In the genomic region with DNA sequence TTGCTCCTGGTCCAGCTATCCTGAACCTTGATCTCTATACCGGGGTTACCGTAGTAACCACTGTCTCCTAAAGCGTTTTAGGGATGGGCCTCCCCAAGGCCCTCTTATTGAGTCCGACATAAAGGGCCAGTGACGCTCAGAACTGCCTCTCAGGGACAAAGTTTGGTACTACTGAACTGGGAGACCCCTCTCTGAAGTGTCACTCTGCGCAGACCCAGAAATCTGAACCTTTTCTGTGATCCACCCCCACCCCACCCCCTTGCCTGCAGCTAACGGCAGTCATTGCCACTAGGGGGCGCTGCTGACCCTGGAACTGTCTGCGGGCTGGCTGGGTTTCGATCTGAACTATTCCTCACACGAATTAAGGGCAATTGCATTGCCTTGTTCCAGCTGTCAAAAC, we compare ENCODE assay signal across 10 mouse cellular contexts. TPM values are rescaled to one million over a fixed set of nuclear protein-coding genes. Genes with fewer than 3 reads are reported as not detected.
DNase-seq lines count a peak whose midpoint lies in the region; ATAC-seq and TF ChIP-seq lines count a peak whose summit lies in the region.
"Had no signal": no experiment of that assay in that cellular context is flagged by ENCODE, and none has a peak within 500 bp of the region (broad histone marks: within the 10 kb centered on the region; RNA-seq: fewer than 3 reads in every experiment).

No protein-coding gene starts in this region.

- peaks cover 2% of the 10 kb centered on the region for H3K27me3 ChIP-seq in ES-Bruce4 (ENCODE audit: control insufficient read depth, insufficient read depth, low read length, poor library complexity, severe bottlenecking)
- 0 out of 2 replicates have a peak, but pooled peaks cover 7% of the 10 kb centered on the region for H3K27me3 ChIP-seq in forebrain, embryonic 16.5 days (replicated peaks; ENCODE audit: control insufficient read depth, insufficient read depth, low read length)
- H3K27me3 ChIP-seq in liver, adult 2 months (ENCODE audit: control insufficient read depth, insufficient read depth, low read length) = peaks cover 3% of the 10 kb centered on the region; the same call in 1 of the 2 replicates
- no peaks in the 10 kb centered on the region for H3K27me3 ChIP-seq in neural tube, embryonic 14.5 days (ENCODE audit: control insufficient read depth, insufficient read depth, low read length)
- H3K27me3 ChIP-seq: CH12.LX had no signal

- no peaks in the 10 kb centered on the region for H3K79me2 ChIP-seq in liver, adult 2 months (ENCODE audit: control insufficient read depth, insufficient read depth, low read length)

- H3K4me3 ChIP-seq in ES-Bruce4 (ENCODE audit: low read depth, low read length) = no peak overlapping the region
- no peak overlapping the region for H3K4me3 ChIP-seq in forebrain, embryonic 16.5 days (replicated peaks; ENCODE audit: low read length)
- no peak overlapping the region for H3K4me3 ChIP-seq in liver, adult 2 months (ENCODE audit: insufficient read depth, low read depth, low read length)
- no peak overlapping the region for H3K4me3 ChIP-seq in neural tube, embryonic 14.5 days (ENCODE audit: low read depth, low read length)

- TF ChIP-seq CTCF in ES-Bruce4 (IDR thresholded peaks at IDR 0.05; ENCODE audit: low read depth, low read length) = peak; percentile 92
- peak; percentile 69 for TF ChIP-seq CTCF in liver, adult 2 months (IDR thresholded peaks at IDR 0.05; ENCODE audit: low read depth, low read length)

- no peak overlapping the region for H3K9ac ChIP-seq in ES-Bruce4 (ENCODE audit: low read depth, poor library complexity, severe bottlenecking)
- no peak overlapping the region for H3K9ac ChIP-seq in forebrain, embryonic 16.5 days (replicated peaks; ENCODE audit: low read depth, low read length)
- no peak overlapping the region for H3K9ac ChIP-seq in liver, adult 2 months (ENCODE audit: low read depth, low read length)
- H3K9ac ChIP-seq in neural tube, embryonic 14.5 days (replicated peaks; ENCODE audit: low read depth, low read length) = no peak overlapping the region

- no peaks in the 10 kb centered on the region for H3K4me1 ChIP-seq in ES-Bruce4 (ENCODE audit: control insufficient read depth, insufficient read depth, low read length)
- peaks cover 12% of the 10 kb centered on the region for H3K4me1 ChIP-seq in forebrain, embryonic 16.5 days (replicated peaks; ENCODE audit: control insufficient read depth, insufficient read depth, low read length)
- no peaks in the 10 kb centered on the region for H3K4me1 ChIP-seq in liver, adult 2 months (ENCODE audit: control insufficient read depth, insufficient read depth, low read length)
- 0 out of 2 replicates have a peak, but pooled peaks cover 10% of the 10 kb centered on the region for H3K4me1 ChIP-seq in neural tube, embryonic 14.5 days (ENCODE audit: control insufficient read depth, insufficient read depth, low read length)

- peak; percentile 69 for DNase-seq in cerebellum, adult 11-12 months
- peak; percentile 65 to 79 for DNase-seq in heart, postnatal 10 days
- DNase-seq in kidney, postnatal 36 days = peak; percentile 37 to 81
- peak; percentile 0 for DNase-seq in liver, adult 2 months (ENCODE audit: extremely low read depth, low read depth, low spot score)
- peak; percentile 77 for DNase-seq in urinary bladder, postnatal 14 days (ENCODE audit: low spot score)

- TF ChIP-seq POLR2A in ES-Bruce4 (IDR thresholded peaks at IDR 0.05; ENCODE audit: insufficient read depth, low read length) = no peak
- no peak for TF ChIP-seq POLR2A in liver, adult 2 months (IDR thresholded peaks at IDR 0.05; ENCODE audit: extremely low read depth, insufficient read depth, low read length)

- WGBS in forebrain, embryonic 16.5 days = 3% methylated on average over 11 of the region's 11 CpGs
- WGBS in liver, adult 2 months = 7% methylated on average over 11 of the region's 11 CpGs
- WGBS in neural tube, embryonic 14.5 days = under 1% methylated on average over 11 of the region's 11 CpGs

- H3K36me3 ChIP-seq in ES-Bruce4 (ENCODE audit: control insufficient read depth, insufficient read depth, low read length, poor library complexity, severe bottlenecking) = no peaks in the 10 kb centered on the region
- no peaks in the 10 kb centered on the region for H3K36me3 ChIP-seq in forebrain, embryonic 16.5 days (ENCODE audit: control insufficient read depth, insufficient read depth)
- no peaks in the 10 kb centered on the region for H3K36me3 ChIP-seq in liver, adult 2 months (ENCODE audit: control insufficient read depth, insufficient read depth, low read length)
- H3K36me3 ChIP-seq in neural tube, embryonic 14.5 days (ENCODE audit: control insufficient read depth, insufficient read depth, low read length) = no peaks in the 10 kb centered on the region

- peak; percentile 57 for ATAC-seq in forebrain, embryonic 16.5 days
- peak; percentile 80 for ATAC-seq in neural tube, embryonic 14.5 days (ENCODE audit: low read depth)

- intact Hi-C loops in heart, postnatal 10 days (cut with DNase I) = loop anchor here (2.0 to 10.0 kb wide), 3 partner anchors 110 to 342 kb away; no protein-coding TSS in a partner anchor

- no peak overlapping the region for H3K27ac ChIP-seq in ES-Bruce4 (ENCODE audit: insufficient read depth, low read length)
- H3K27ac ChIP-seq in forebrain, embryonic 16.5 days (ENCODE audit: low read length) = no peak overlapping the region
- H3K27ac ChIP-seq in liver, adult 2 months (replicated peaks; ENCODE audit: insufficient read depth, low read depth, low read length) = no peak overlapping the region
- H3K27ac ChIP-seq in neural tube, embryonic 14.5 days (ENCODE audit: low read depth, low read length) = no peak overlapping the region
- H3K27ac ChIP-seq: macrophage had no signal

- H3K9me3 ChIP-seq in ES-Bruce4 (replicated peaks; ENCODE audit: control insufficient read depth, insufficient read depth, low read length, poor library complexity, severe bottlenecking) = no peaks in the 10 kb centered on the region
- H3K9me3 ChIP-seq in forebrain, embryonic 16.5 days (ENCODE audit: control insufficient read depth, low read length) = no peaks in the 10 kb centered on the region
- no peaks in the 10 kb centered on the region for H3K9me3 ChIP-seq in neural tube, embryonic 14.5 days (ENCODE audit: control insufficient read depth, low read length)

- H3K4me2 ChIP-seq in forebrain, embryonic 16.5 days (ENCODE audit: low read length) = 0 out of 2 replicates have a peak overlapping the region, but pooled peaks have one; percentile 28
- H3K4me2 ChIP-seq in neural tube, embryonic 14.5 days (ENCODE audit: low read depth, low read length) = peak overlapping the region; percentile 30; the same call in 1 of the 2 replicates

- TF ChIP-seq EP300 in ES-Bruce4 (IDR thresholded peaks at IDR 0.05; ENCODE audit: insufficient read depth, low read depth, low read length) = no peak

RNA-seq across cellular contexts. Expression of a gene that starts 6.4 kb away (rescaled TPM):
- 0.72 and 3.1 TPM in 2 replicates for polyA plus RNA-seq in ES-Bruce4 (2011; ENCODE audit: insufficient read depth, insufficient read length, low read depth, missing spikeins)
- polyA plus RNA-seq in forebrain, embryonic 16.5 days (2015; fragmentation: Nextera tagmentation; extraction: Ambion mirVana) = 4.8 and 5.9 TPM in 2 replicates
- total RNA-seq in heart, postnatal 10 days (2021) = under 1 TPM; 0.31 to 0.57 TPM
- total RNA-seq in liver, adult 2 months (2014; rRNA removed) = under 0.01 TPM in 1 of 2 replicates, not detected in the other
- polyA plus RNA-seq in liver, adult 2 months (2012; rRNA removed) = not detected in 2 replicates
- polyA plus RNA-seq in neural tube, embryonic 14.5 days (2014; fragmentation: Nextera tagmentation; extraction: Ambion mirVana) = 9.4 and 16.0 TPM in 2 replicates
- total RNA-seq: CH12.LX had no signal
- polyA plus RNA-seq: macrophage had no signal

Comparison
In these comparisons a context has a peak if more than half of its experiments do, and no peak if none do; other contexts are left out.
1. DNase-seq: peak in every context shown above with its lines; median percentile 77 in urinary bladder, postnatal 14 days; 72 in heart, postnatal 10 days; 69 in cerebellum, adult 11-12 months; 59 in kidney, postnatal 36 days; 0 in liver, adult 2 months.